Mouse (Mus musculus) R1 (cell line): Measurements from ENCODE around the gene Sdk2.

ENCODE experiments used
- DNase-seq: peaks from one replicate; pipeline ENCODE4 v3.0.0-alpha.2; 2018; ENCODE audit warnings: low read depth, low spot score

Gene Sdk2

DNA sequence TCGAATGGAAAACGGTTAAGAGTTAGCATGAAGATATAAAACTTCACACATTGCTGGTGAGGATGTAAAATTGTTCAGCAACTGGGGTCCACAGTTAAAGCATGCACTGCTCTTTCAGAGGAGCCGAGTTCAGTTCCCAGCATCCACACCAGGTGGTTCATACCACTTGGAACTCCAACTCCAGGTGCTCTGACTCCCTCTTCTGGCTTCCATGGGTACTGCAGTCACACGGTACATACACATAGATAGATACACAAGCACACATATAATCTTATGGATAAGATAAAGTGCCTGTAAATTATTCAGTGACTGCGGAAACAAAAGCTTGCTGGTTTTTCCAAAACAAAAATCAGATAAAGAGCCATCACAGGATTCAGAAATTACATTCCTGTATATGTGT lies 19.9 kb downstream of the Sdk2 start:
- peak; percentile 77 for DNase-seq

DNA sequence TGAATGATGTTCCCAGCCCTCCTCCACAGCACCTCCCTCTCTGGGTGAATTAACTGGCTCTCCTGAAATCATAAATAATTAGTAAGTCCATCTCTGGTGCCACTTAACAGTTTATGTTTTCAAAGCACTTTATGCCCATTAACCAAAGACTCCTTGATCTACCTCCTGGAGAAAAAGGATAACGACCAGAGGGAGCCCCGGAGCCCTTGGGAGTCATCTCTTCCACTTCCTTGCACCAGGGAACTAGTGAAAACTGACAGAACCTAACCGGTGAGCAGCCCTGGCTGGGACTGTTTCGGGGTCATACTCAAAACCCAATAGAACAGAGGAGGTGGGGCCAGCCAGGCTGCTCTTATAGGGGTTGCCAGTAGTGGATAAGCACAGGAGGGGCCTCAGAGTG lies 22.5 kb downstream of the Sdk2 start:
- DNase-seq: no peak

- no peak for DNase-seq
Observed at GRCm38 (mm10) chr11:114043530-114043929, 23.3 kb downstream of the Sdk2 start.

DNA sequence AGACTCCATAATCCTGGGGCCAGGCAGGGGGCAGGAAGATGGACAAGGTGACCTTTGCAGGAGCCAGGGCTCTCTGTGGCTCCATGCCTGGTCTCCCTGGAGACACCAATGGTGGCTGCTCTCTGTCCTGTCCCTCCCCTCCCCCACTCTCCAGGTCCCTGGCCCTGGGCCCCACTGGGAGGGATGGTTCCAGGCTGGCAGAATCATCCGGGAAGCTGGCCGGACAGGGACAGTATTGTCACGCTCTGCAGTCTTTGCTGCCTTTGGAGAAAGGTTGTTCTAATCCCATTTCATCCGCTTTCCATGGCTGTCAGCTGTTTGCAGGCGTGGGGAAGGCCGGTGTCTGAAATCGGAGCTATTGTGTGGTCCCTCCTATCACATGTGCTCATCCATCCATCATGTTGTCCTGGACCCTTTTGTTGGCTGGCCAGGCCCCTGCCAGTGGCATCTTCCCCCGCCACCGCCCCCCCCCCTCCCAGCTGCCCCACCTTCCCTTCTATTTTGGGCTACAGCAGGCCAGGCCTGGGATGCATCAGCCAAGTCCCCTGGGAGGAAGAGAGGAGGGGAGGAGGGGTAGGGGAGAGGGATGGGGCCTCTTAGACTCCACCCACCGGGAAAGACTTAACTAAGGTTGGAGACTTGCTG lies 26.3 kb downstream of the Sdk2 start:
- no peak for DNase-seq

DNA sequence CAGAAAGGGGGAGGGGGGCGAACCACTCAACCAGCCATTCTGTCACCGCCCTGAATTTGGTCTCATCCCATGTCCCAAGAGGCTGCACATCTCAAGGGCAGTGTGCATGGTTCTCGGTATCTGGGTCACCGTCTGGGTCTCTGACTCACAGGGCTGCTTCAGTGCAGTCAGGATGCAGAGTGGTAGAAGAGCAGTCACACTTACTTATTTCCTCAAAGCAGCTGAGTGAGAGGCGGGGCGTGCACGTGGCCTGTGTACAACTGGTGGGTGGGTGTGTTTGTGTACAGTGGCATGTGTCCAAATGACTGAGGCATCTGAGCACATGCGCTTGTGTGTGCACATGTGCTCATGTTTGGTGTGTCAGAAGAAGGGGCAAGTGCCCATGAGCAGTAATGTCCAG lies 28.8 kb downstream of the Sdk2 start:
- DNase-seq: no peak

DNA sequence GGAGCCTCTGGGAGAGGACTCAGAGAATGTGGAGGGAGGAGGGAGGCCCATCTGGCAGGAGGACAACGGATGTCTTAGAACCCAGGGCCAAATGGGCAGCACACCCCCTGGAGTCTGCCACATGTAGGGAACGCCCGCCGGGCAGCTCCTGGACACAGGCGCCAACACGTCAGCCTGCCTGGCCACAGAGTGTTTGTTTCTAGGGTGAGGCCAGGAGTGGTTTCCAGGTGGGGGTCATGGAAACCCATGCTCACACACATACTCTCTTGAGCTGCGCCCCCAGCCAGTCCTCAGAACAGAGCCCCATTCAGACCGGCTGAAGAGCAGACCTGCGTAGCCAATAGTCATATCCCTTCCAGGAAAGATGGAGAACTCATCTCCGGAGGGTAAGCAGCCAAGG lies 35.4 kb downstream of the Sdk2 start:
- no peak for DNase-seq

DNA sequence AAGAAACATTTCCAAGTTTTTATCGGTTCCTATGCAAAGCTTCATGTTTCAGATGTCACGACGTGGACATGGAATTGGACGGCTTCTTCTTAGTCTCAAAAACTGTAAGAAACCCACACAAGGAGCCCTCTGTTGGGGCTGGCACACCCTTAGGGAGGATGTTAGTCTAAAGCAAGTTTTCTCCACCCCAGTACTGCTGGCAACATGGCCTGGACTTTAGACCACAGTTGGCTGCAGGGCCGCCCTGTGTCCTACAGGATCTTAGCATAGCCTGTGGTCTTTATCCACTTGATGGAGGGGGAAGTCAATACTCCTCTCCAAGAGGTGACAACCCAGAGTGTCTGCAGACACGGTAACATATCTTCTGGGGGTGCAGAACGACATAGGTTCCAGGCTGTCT lies 36.6 kb downstream of the Sdk2 start:
- DNase-seq: no peak

DNA sequence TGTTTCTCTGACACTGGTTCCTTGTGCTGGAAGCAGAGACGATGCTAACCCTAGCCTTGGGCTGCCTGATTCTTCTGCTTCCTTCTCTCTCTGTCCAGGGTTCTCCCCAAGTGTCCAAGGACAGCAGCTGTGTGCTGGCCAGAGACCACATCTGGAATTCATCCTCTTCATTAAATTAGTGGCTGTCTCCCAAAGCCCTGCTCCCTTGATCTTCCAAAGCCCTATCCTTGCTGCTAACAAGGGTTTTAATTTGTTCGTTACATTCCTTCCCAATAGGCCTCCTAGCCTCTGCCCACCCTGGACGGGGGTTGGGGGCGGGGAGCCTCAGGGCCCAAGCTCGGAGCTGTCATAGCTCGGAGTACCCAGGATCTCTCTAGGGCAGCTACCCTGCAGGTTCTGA lies 38.3 kb downstream of the Sdk2 start:
- DNase-seq: no peak

DNA sequence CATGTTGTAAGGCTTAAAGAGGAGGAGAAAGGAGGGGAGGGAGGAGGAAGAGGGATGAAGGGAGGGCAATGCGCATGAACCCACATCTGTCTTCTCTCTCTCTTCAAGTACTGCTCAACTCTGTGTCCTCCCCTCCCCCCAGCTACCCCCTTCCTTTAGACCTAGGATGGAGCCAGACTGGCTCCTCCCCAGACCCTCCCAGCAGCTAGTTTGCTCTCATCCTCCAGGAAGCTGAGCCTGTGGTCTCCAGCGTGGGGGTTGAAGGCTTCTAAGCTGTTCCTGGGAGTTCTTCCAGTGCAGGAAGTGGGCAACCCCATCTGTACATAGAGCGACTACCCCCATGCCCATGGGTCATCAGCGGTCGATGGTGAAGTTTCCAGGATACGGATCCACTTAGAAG lies 38.8 kb downstream of the Sdk2 start:
- no peak for DNase-seq

- no peak for DNase-seq
Observed at GRCm38 (mm10) chr11:114025056-114025455, 41.8 kb downstream of the Sdk2 start.

DNA sequence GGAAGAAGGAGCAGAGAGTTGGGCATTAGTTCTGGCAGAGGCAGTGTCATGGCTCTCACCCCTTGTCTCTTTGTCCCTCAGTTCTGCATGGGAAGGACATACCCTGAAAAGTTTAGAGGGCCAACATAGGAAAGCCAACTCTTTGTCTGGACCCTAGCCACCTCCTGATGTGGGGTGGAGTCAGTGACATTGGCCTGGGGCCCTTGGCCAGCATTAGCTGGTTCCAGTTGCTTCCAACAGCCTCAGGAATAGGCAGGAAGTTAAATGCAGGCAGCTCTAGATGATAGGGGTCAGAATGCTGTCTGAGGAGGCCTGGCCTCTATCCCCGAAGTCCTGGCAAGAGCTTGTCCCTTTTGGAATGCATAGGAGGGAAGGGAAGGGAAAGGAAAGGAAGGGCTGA lies 42.9 kb downstream of the Sdk2 start:
- DNase-seq: no peak

DNA sequence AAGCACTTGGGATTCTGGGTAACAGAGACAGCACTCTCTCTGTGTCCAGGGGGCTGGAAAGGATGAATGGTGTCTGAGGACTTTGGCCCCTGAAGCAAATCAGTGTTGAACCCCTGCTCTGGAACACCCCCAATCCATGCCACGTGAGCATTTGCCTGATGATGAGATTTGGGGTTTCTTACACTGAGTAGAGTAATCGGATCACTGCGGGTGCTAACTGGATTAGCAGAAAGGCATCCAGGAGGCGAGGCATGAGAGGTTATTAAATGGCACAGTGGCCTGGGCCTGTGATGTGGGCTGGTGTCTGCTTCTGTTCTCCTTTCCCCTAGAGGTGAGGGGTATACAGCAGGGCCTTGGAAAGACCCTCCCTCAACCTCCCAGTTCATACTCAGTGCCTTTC lies 44.7 kb downstream of the Sdk2 start:
- DNase-seq: no peak

DNA sequence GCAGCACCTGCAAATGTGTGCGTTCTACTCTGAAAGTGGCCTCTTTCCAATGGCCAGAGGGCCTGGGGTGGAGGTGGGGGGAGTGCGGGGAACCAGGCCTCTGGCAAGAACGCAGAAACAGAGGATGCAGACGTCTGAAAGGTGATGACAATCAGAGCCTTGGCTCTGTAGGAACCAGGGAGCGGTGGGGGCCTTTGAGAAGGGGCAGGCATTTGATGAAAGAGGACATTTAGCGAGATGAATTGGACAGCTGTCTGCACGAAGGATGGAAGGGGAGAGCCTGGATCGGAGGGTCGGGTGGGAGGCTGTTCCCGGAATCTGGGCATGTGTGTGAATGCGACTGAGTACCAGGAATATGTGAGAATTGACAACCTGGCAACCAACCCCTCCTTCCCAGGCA lies 47.8 kb downstream of the Sdk2 start:
- no peak for DNase-seq

DNA sequence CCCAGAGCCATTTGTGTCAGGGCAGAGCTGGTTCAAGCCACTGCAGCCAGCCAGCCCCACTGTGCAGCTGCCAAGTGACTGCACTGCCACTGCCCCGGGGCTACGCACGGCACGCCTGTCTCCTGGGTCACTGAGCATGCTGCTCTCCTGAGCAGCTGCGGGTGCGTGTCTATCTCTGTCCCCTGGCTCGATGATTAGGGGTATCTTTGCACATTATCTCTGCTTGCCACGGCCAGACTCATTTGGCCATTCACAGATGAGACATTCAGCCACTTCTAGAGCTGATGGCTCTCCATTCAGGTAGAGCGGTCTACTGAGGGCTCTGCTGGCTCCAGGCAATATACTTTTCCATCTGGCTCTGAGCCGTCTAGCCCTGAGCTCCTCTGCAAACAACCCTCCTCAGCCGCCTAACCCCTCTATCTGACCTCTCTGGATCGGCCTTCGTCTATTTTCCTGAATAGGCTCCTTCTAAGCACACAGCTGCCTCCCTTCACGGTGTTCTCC lies 49.9 kb downstream of the Sdk2 start:
- no peak for DNase-seq

GRCm38 (mm10) chr11:114016108-114016888 lies 50.5 kb downstream of the Sdk2 start:
- no peak for DNase-seq

DNA sequence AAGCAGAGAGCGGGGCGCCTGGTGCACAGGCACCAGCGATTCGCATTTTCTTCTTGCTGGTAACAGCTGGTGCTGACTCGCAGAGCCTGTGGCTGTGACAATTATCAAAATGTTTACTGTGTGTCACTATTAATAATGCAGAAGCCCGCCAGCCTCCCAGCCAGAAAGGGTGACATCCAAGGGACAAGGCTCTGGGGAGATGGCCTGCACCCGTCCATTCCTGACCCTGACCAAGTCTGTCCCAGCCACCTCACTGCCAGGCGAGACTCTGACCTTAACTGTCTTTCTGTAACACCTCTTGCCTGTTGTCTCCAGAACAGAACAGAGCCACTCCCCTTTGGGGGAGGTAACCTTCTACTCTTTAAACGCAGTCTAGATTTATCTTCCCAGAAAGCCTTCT lies 55.3 kb downstream of the Sdk2 start:
- DNase-seq: no peak

DNA sequence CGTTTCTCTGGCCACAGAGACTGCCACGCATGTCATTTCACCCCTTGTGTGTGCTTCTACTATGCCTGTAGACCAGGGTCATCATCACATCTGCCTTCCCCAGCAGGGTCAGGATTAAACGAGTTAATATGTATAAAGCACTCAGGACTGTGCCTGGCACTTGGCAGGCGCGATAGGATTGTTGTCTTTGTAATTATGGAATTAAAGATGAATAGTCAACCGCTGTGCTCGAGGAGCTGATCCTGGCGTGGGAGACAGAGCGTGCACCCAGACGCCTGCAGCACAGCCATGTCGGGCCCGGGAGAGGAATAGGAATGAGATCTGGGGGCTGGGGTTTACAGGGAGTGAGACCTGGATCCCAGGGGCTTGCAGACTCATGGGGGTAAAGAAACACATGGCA lies 61.0 kb downstream of the Sdk2 start:
- DNase-seq: no peak

DNA sequence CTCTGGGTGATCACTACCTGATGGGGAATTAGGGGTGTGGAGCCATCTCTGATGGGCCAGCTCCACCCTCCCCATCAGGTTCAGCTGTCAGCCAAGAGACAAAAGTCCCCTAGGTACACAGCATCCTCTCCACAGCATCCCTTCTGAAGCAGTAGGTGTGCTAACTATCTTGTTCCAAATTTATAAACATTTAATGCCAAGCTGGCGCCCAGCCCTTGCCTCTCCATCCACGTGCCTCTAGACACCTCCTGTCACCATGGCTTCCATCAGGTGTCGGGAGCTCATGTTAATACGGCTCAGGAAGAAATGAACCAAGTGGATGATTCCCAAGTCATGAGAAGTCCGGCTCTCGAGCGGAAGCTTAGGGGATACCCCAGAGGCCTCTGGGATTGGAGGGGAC lies 62.2 kb downstream of the Sdk2 start:
- DNase-seq: no peak

- no peak for DNase-seq
Observed at GRCm38 (mm10) chr11:114003195-114003594, 63.7 kb downstream of the Sdk2 start.

GRCm38 (mm10) chr11:114000051-114000450 lies 66.8 kb downstream of the Sdk2 start:
- DNase-seq: no peak

DNA sequence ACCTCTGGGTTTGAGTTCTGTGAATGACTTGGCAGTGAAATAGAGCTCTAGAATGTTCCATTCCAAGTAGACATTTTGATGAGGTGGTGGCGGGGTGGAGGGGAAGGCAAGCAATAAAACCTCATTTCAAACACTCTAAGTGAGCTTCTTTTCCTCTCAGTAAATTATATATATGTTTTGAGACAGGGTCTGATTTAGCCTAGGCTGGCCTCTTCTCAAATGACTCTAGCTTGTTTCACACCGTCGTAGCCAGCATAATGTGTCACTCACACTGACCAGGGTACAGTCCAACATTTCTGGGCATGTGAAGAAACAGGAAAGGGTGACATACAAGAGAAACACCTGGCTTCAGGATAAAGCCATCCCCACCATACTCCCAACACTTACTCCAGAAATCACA lies 68.1 kb downstream of the Sdk2 start:
- DNase-seq: no peak

- DNase-seq: no peak
Observed at GRCm38 (mm10) chr11:113993921-113994320, 72.9 kb downstream of the Sdk2 start.

DNA sequence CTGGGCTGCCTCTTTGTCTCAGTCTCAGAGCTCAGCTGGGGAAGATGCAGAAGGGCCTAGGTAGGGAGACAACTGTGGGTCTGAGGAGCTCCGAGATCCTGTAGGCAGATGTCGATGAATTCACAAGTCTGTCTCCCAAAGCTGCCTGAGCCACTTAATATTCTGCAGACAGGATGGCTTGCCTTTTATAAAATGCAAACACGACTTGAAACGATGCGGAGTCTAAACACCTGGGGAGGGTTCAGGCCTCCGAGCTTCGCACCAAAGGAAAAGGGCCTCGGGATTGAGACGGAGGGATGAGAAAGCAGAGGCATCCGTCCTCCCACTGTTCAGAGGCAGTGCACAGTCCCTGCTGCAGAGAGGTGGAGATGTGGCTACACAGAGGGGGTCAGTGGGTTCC lies 74.0 kb downstream of the Sdk2 start:
- DNase-seq: no peak
